Mouse (Mus musculus) small intestine, adult 2 months (tissue): ENCODE data around the gene Vps8.

Experiments used
- CTCF ChIP-seq: fragments of 200-500 bp; IDR thresholded peaks from 2 replicates; pipeline ENCODE4 v1.5.1; 2012; ENCODE audit warnings: low read depth, mild to moderate bottlenecking, control low read depth, inconsistent platforms, low read length, moderate library complexity, mixed read lengths; ENCODE audit not compliant: insufficient replicate concordance, insufficient read length; ENCODE audit errors: extremely low read depth
- POLR2A ChIP-seq: fragments of 200-500 bp; IDR thresholded peaks from 2 replicates; pipeline ENCODE4 v1.6.1; 2012; ENCODE audit warnings: low read depth, mild to moderate bottlenecking, control low read depth, inconsistent platforms, low read length, moderate library complexity

- TF ChIP-seq POLR2A (no peak), CTCF (no peak)
Observed at GRCm38 (mm10) chr16:21381469-21381868, 41.4 kb upstream of the Vps8 start.
